Mouse (Mus musculus): ENCODE results near the gene Olfr1259.
"Not testable (repeated sequence)": the region's sequence is repeated elsewhere in the genome, so short reads cannot be mapped to it uniquely, and the experiment has no call there.

Gene Olfr1259

GRCm38 (mm10) chr2:89948564-89948963, at the start of gene Olfr1259:
TSS of gene Olfr1259 (minus strand) at chr2:89948664.
- no peak for DNase-seq

- no peak for DNase-seq
Measured at GRCm38 (mm10) chr2:89990921-89991320, 42.5 kb upstream of the Olfr1259 start, which contains the start of gene Olfr1261. TSS of gene Olfr1261 (plus strand) at chr2:89991221.

DNA sequence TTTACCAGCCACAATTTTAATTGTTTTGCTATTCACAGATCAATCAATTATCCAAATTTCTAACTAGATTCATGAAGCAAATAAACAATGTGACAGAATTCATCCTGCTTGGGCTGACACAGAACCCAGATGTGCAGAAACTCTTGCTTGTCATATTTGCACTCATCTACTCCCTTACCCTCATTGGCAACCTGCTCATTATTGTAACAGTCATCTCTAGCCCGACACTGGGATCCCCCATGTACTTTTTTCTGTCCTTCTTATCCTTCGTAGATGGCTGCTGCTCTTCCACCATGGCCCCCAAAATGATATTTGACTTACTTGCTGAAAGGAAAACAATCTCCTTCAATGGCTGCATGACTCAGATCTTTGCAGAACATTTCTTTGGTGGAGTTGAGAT, 29.2 kb upstream of the Olfr1259 start:
- no peak for DNase-seq

DNA sequence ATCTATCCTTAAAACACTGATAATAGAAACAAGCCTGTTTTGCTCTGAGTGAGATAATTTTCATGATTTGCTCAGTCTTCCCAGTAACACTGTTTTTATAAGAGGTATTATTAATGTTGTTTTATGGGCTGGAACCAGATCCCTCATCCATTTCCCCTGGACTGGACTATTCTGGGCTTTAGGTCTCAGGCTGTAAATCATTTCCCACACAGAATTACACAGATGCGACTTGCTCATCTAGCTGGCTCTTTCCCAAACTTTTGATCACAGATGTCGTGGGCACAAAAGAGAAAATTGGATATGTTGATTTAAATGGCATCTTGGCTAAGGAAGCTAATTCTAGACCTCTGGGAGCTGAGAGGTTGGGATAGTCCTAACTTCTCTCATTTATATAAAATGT, 25.7 kb upstream of the Olfr1259 start, which contains the start of gene Olfr1260:
Gene Olfr1260 (plus strand): TSS at position 157 of the 400 bp plus-strand sequence.
- DNase-seq: peak; percentile 34

- no peak for DNase-seq
Measured at GRCm38 (mm10) chr2:89927009-89927408, 21.5 kb downstream of the Olfr1259 start, which contains the start of gene Olfr1258. TSS of gene Olfr1258 (plus strand) at chr2:89927309.

GRCm38 (mm10) chr2:89912616-89913015, 35.8 kb downstream of the Olfr1259 start:
- not testable (repeated sequence) for DNase-seq

All from layer of hippocampus, adult 9-11 months (tissue).